Comparison of ENCODE assay signal across 8 mouse cellular contexts in the genomic region with DNA sequence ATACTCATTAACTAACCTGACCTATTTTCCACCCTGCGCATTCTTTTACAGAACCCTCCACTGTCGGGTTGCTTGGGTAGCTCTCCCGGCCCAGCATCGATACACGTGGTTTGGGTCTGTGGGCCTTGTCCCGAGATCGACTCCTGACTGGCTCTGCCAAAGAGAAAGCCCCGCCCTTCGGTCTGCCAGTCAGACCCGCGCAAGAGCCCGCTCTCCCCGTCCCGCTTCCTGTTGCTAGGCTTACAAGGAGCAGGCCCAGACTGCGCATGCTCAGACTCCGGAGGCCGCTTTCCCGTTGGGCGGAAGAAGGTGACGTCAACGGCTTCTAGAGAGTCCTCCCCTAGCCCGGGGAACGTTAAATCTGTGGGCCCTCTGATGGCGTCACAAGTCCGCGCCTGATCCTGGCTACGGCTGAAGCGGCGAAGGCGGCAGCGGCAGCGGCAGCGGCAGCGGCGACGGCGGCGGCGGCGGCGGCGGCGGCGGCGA. TPM values are rescaled to one million over a fixed set of nuclear protein-coding genes. Genes with fewer than 3 reads are reported as not detected.
DNase-seq lines count a peak whose midpoint lies in the region; ATAC-seq lines count a peak whose summit lies in the region.

Senp2 (plus strand) TSS at position 386 of the 486 bp plus-strand sequence.

- H3K27ac ChIP-seq in forebrain, embryonic 14.5 days (ENCODE audit: low read depth, low read length) = peak within 1 kb of the TSS; percentile 74
- peak within 1 kb of the TSS; percentile 87 for H3K27ac ChIP-seq in neural tube, embryonic 15.5 days (replicated peaks)

- H3K4me3 ChIP-seq in forebrain, embryonic 14.5 days (ENCODE audit: low read depth, low read length) = peak within 1 kb of the TSS; percentile 92
- peak within 1 kb of the TSS; percentile 95 for H3K4me3 ChIP-seq in neural tube, embryonic 15.5 days (replicated peaks)

- peaks cover 2% of the 10 kb centered on the region; the same call in 1 of the 2 replicates for H3K4me1 ChIP-seq in forebrain, embryonic 14.5 days (ENCODE audit: control insufficient read depth, insufficient read depth, low read length)
- H3K4me1 ChIP-seq in neural tube, embryonic 15.5 days = peaks cover 19% of the 10 kb centered on the region

- peak within 1 kb of the TSS; percentile 92 for H3K9ac ChIP-seq in forebrain, embryonic 14.5 days (ENCODE audit: low read length)
- H3K9ac ChIP-seq in neural tube, embryonic 15.5 days (replicated peaks) = peak within 1 kb of the TSS; percentile 82

- no peaks in the 10 kb centered on the region for H3K9me3 ChIP-seq in forebrain, embryonic 14.5 days (replicated peaks; ENCODE audit: control insufficient read depth, low read length)
- H3K9me3 ChIP-seq in neural tube, embryonic 15.5 days (replicated peaks) = no peaks in the 10 kb centered on the region

- DNase-seq in ES-CJ7 (ENCODE audit: low read depth, low spot score) = peak; percentile 100
- peak; percentile 100 for DNase-seq in cerebellum, adult 11 months
- peak; percentile 100 for DNase-seq in forebrain, embryonic 14.5 days (ENCODE audit: low spot score)
- DNase-seq in heart, postnatal 14 days = peak; percentile 100
- DNase-seq in layer of hippocampus, adult 11-12 months (ENCODE audit: low spot score) = peak; percentile 100
- DNase-seq in lung, adult 18-20 months = peak; percentile 100
- DNase-seq in testis, postnatal 14 days (ENCODE audit: low spot score) = peak; percentile 100

- no peaks in the 10 kb centered on the region for H3K27me3 ChIP-seq in forebrain, embryonic 14.5 days (replicated peaks; ENCODE audit: control insufficient read depth, insufficient read depth, low read length)
- no peaks in the 10 kb centered on the region for H3K27me3 ChIP-seq in neural tube, embryonic 15.5 days (replicated peaks)

- ATAC-seq in forebrain, embryonic 14.5 days = peak; percentile 99
- peak; percentile 99 for ATAC-seq in neural tube, embryonic 15.5 days (ENCODE audit: low FRiP score)

- intact Hi-C loops in heart, postnatal 14 days (cut with DNase I) = loop anchor here (5.0 kb wide), 1 partner anchor 62 kb away; the partner anchor contains the start of gene Tmem41a

- peak within 1 kb of the TSS; percentile 76 for H3K4me2 ChIP-seq in forebrain, embryonic 14.5 days (ENCODE audit: low read length)
- peak within 1 kb of the TSS; percentile 69 for H3K4me2 ChIP-seq in neural tube, embryonic 15.5 days

- 0 out of 2 replicates have a peak, but pooled peaks cover 3% of the 10 kb centered on the region for H3K36me3 ChIP-seq in forebrain, embryonic 14.5 days (ENCODE audit: control insufficient read depth, insufficient read depth, low read length)
- H3K36me3 ChIP-seq in neural tube, embryonic 15.5 days = no peaks in the 10 kb centered on the region

- WGBS in forebrain, embryonic 14.5 days = under 1% methylated on average over 45 of the region's 45 CpGs
- WGBS in neural tube, embryonic 15.5 days = under 1% methylated on average over 42 of the region's 45 CpGs

RNA-seq across cellular contexts. Expression of gene Senp2, which starts in this region (rescaled TPM):
- polyA plus RNA-seq in forebrain, embryonic 14.5 days (2014; fragmentation: Nextera tagmentation; extraction: Ambion mirVana) = 44.4 and 50.8 TPM in 2 replicates
- total RNA-seq in heart, postnatal 14 days (2021) = 10 to 100 TPM; 18.0 to 19.7 TPM
- 44.8 and 48.3 TPM in 2 replicates for polyA plus RNA-seq in neural tube, embryonic 15.5 days (2015; fragmentation: Nextera tagmentation; extraction: Ambion mirVana)

Comparison
In these comparisons a context has a peak if more than half of its experiments do, and no peak if none do; other contexts are left out.
1. Peak in every context shown above with its lines: DNase-seq, ATAC-seq, H3K4me3 ChIP-seq and H3K27ac ChIP-seq.